Mouse (Mus musculus): ENCODE measurements at regions not wholly inside any gene's neighbourhood (a gene's known extent, or its start where the extent isn't known, plus 50 kb on each side); places are given as distances from the start of the nearest gene placed in this dataset.
"Not testable (repeated sequence)": the region's sequence is repeated elsewhere in the genome, so short reads cannot be mapped to it uniquely, and the experiment has no call there.

DNA sequence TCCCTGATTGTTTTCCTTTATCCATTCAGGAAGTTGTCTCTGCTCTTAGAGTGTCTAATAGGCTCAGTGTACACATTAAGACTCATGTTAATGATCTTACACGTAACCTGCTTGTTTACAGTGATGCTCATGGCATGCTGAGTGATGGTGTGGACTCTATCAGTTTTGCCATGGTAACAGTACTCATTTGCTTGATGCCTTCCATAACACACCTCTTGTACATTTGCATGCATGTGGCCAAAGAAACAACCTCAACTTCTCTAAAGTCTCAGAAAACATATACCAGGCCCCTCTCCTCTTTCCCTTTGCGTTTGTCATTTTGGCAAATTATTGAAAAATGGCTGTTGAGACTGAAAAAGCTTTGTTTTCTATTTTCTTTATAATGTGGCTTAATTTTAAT lies 155.0 kb downstream of the Ube2e3 start:
- DNase-seq: no peak

DNA sequence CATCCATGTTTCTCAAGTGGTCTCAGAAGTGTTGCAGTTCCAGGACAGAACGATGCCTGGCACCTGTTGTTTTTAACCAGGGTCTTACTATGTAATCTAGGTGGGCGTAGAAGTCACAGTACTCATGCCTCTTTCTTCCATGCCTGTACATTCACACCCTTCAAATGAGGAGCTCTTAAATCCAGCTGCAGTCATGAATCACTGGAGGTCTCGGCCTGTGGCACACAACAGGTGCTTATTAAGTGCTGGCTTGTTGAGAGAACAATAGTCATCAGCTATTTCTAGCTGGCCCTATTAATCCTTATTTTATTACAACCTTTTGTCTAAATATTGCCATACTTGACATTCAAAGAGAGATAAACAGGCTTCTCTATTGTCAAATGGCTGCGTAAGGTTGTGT lies 157.8 kb downstream of the Ube2e3 start:
- DNase-seq: no peak

DNA sequence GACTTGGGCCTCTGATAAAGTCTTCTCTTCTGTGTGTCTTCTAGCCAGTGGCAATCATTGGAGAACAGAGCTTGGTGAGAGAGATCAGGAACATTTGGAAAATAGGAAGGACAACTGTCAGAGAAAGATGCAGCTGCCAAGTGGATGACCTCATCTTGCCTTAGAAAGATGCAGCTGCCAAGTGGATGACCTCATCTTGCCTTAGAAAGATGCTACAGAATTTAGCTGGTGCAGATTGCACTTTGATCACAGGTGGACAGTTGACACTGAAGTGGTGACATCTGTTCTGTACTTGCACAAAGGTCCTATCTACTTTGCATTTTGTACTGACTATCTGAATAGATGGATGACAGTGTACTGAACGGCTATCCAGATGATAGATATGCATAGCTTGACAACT lies 163.1 kb downstream of the Ube2e3 start:
- DNase-seq: no peak

DNA sequence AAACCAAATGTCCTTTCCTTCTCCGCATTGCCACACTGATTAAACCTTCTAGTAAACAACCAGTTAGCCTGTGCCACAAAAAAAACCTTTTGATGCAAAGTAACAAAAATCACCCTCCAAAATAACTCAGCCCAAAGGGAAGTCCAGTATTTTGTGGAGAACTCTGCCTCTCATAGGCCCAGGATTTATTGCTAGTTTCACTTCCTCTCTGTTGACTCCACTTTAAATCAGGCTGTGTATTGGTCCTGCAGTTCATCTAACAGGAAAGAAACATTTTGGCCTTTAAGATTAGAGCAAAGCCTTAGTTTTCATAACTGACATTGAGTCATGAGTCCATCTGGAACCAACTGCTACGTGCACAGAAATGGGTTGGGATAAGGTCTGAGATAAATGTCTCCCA lies 168.4 kb downstream of the Ube2e3 start:
- no peak for DNase-seq

DNA sequence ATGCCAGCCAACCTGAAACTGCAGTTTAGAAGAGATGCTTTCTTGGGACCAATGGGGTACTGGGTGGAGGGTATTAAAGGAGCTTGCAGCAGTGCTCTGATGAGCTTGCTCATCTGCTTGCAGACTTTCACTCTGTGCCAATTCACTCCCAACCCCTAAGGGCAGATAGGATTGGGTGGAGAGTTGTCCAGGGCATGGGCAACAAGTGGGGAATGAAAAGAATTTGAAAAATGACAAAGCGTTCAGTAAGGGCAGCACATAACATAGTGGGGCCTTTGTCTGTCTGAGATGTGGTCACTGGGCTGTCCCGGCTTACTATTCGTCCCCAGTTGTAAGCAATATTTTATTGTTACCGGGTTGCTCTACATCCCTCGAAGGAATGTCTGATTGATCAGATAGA lies 170.7 kb downstream of the Ube2e3 start:
- no peak for DNase-seq

DNA sequence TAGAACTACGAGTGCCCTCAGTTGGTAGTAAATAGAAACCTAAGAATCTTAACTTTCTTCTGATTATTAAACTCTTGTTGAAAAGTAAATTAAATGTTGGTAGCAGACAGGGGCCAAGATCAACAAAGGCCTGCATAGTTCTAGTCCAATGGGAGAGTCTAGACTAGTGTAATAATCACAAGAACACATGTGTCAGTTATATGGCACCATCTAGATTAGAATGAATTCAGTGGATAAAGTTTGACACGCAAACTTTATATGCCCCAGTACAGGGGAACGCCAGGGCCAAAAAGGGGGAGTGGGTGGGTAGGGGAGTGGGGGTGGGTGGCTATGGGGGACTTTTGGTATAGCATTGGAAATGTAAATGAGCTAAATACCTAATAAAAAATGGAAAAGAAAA lies 176.9 kb downstream of the Ube2e3 start:
- not testable (repeated sequence) for DNase-seq

DNA sequence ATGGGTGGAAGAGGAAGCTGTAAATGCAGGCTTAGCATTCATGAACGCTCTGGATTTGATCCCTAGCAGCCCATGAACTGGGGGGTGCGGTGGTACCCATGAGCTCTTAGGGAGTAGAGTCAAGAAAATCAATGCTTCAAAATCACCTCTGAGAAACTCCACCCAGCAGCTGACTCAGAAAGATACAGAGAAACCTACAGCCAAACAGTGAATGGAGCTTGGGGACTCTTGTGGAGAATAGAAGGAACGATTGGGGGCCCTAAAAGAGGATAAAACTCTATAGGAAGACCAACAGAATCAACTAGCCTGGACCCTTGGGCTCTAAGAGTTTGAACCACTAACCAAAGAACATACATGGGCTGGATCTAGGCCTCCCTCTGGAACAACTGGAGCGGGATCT lies 177.6 kb downstream of the Ube2e3 start:
- no peak for DNase-seq

DNA sequence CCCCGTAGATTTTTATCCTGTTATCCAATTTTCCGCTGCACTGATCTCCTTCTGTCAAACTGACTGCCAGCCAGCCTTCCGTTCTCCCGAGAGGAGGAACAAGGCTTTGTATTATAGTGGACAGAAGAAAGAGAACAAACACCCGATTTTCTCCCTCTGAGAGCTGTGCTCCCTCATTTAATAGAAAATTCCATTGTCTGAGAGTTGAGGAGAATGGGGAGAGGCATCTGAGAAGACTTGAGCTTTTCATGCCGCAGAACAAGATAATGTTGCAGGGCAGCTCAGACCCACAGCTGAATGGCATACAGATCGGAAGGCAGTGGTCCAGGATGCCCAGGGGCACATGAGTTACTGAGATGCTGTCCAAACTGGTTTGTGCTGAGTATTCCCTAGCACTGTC lies 180.1 kb downstream of the Ube2e3 start:
- peak; percentile 34 for DNase-seq

DNA sequence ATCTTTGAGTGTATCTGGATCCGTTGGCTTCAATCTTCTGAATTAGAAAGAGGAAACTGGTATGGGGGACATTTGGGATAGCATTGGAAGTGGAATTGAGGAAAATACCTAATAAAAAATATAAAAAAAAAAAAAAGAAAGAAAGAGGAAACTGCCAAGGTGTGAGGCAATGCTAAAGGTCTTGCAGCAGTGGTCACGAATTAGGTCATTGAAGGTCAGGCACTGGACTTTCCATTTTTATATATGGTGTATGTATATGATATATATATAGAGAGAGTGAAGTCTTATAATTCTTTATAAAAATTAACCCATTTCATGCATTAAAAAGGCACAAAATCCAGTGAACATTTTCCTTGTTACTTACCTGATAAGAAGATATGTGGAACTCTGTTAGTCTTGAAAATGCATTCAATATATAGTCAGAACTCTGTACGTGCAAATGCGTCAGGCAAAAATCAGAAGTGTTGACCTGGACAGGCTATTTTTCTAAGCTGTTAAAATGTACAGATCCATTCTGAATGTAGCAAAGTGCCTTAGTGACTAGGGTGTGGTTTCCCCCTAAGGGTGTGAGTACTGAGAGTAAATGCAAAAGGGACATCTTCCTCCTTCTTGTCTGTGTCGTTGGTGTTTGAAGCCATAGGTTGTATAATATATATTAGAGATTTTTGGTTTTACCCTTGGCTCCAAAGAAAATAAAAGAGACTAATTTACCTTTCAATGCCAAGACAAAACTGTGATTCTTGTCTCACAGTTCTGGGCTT lies 181.0 kb downstream of the Ube2e3 start:
- no peak for DNase-seq

DNA sequence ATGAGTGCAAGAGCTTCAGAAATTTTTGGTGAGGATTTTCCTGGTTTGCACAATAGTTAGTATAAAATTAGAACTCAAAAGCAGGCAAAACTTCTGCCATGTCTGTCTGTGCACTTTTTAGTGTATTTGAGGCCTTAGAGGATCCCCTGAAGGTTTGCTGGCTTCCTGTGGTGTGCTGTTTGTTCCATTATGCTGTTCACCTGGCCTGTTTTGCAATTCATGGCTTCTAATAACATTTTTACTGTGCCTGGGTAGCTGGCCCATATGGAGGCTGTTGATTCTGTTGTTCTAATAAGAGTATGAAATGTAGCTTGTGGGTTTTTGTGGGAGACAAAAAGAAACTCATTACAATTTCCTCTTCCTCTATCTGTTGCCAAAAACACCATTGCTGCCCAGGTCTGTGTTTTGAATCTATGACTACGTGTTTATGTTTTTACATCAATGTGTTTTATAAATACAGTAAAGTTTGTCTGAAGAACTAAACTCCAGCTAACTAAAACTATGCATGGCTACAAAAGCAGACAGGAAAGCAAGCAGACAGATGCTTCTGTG lies 182.6 kb downstream of the Ube2e3 start:
- no peak for DNase-seq

DNA sequence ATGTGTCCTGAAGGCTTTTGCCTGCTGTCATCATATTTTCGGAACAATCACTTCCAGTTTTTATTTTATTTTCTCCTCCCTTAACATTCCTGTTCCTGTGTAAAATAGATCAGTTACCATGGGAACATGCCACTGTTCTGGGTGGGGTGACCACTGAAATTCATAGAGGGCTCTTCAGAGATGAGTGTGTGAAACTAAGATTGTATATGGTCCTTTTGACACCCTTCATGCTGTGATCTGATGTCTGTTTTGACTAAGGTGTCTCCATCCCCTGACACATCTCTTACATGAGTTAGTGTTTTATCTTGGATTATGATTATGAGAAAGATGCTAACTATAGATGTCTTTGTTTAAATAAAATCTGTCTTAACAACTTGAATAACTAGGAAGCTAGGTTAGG lies 184.3 kb downstream of the Ube2e3 start:
- no peak for DNase-seq

DNA sequence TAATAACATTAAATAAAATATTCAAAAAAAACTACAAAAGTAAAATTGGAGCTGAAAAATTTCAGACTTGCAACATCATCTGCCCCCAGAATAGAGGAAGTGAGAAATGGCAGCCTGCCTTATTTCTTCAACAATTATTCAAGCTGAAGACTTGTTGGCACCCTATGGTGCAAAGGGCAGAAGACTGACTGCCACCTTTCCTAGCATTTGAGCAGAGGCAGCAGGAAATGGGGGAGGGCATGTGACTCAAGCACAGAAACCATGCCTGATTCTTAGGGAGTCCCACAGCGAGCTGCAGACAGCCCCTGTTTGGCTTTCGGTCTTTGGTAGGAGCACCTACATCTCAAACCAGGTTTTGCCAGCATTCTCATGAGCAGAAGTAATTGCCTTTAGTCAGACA lies 188.2 kb downstream of the Ube2e3 start:
- no peak for DNase-seq

DNA sequence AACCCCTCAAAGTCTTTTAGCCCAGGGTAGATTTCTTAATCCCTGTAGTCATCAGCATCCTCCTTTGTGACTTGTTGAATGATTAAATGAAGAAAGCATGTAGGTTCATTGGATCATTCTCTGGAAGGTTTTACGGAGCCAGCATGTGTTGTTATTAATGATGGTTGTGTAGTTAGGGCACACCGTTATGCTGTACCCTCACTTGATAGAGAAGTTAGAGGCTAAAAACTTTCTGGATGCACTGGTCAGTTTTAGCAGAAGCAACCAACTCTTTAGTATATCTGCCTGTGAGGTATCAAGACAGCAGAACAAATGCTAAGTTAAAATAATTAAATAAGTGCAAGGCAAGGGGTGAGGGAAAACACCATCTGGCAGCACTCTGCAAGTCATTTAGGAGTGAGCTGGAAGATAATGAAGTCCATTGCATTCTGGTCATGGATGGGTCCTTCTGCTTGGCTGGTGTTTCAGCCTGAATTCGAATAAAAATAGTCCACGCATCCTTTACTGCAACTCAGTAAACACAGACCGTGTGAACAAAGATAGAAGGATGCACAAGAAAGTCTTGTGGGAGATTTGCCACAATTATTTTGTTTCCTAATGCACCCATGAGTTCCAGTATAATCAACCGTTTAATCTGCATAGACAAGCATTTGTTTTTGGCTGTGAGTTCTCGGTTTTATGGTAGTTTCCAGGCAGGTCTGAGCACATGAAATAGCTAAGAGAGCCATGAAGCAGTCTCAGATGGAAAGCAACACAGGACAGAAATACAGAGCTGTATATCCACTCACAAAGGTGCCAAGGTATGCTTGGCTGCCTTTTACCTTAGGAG lies 191.4 kb downstream of the Ube2e3 start:
- DNase-seq: no peak

DNA sequence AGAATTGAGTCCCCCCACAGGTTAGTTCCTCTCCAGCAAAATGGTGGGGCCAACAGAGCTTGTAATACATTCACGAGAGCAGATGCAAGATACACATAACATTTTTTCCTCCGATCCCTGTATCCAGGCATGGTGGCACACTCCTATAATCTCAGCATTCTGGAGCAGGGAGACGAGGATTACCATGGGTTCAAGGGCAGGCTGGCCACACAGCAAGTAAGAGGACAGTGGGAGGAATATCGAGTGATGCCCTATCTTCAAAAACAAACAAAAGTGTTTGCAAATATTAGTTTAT lies 192.0 kb downstream of the Ube2e3 start:
- no peak for DNase-seq

DNA sequence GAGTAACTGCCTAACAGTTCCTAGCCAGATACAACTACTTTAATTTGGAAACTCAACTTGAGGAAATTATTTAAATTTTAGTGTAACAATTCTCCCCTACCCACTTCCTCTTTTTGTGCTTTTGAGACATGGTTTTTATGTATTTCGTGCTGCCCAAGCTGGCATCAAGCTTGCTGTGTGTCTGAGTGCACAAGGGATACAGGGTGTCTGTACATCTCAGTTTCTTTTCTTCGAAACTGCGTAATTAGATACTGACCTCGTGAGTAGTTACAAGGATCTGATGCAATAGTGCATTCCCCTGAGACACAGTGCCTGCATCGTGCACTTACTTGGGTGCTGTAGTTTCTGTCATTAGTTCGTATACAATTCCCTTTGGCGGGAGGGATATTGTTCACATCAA lies 192.4 kb downstream of the Ube2e3 start:
- DNase-seq: no peak

DNA sequence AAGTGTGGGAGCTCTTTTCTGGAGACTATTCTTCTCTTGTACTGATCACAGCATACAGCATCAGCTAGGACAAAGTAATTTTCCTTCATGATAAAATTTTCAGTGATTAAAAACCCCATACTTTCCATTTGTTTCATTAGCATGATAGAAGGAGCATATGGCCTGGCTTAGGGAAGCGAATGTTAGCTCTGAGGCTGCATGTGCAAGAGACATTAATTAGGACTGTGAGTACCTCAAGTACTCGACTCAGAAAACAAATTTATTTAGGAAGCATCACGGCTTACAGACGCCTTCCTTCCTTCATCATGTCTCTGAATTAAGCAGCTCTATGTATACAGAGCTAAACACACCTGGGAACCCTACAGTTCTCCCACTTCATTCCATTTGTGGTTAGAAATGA lies 193.6 kb upstream of the Itga4 start:
- no peak for DNase-seq

DNA sequence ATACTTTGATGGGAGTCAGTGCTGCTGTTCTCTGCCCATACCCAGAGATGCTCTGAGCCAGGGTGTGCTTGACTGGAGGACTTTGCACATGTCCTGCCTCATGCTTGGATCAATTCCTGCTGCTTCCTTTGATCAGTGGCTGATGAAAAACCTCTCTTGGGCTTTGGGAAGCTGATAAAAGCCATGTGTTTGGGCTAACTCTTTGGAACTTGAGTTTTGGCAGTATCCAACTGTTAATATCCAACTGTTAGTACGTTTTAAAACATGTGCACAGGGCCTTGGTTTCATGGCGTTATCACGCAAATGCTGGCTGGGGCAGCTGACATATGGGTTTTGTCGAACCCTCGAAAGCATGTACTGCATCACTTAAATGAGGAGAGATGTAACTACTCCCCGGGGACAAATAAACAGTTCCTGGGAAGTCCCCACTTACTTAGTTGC lies 193.0 kb upstream of the Itga4 start:
- DNase-seq: no peak

DNA sequence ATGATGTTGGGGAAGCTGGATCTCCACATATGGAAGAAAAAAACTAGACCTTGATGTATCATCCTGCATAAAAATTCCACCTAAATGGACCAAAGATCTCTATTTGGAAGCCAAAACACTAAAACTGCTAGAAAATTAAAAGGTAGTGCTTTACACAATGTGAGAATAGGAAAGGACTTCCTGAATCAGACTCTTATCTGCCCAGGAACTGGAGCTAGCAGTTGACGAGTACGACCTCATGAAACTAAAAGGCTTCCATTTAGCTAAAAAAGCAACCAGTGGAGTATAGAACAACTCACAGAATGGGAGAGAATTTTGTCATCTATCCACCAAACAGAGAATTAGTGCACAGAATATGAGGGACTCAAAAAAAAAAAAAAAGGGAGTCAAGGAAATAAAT lies 191.6 kb upstream of the Itga4 start:
- DNase-seq: no peak

DNA sequence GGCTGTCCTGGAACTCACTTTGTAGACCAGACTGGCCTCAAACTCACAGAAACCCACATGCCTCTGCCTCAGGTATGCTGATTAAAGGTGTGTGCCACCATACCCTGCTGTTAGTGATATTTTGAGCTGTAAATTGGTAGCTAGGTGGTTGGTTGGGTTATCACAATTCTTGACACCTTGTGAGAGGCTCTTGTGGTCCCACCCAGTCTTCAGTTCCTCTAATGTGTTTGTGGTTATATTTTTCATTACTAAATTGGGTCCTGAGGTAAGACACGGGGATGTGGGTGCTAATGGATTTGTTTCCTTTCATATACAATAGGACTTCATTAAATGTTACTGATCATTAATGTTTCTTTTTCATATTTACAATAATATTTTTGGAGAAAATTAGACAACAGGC lies 189.9 kb upstream of the Itga4 start:
- DNase-seq: no peak

DNA sequence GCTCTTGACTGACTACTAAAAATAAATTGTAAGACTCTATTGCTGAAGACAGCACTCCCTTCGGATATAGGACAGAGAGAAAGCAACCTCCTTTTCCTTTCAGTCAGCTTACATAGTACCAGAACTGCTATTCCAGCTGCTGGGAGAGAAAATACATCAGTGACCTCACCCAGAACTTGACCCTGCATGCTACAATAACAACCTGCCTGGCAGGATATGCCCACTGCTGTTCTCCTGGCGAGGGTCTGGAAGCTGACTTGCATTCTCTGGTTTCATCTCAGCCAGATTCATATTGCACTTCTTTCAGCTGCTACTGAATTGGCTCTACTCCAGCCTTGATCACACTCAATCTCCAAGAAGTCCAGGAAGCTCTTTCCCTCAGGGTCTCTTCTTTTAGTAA lies 179.1 kb upstream of the Itga4 start:
- no peak for DNase-seq

DNA sequence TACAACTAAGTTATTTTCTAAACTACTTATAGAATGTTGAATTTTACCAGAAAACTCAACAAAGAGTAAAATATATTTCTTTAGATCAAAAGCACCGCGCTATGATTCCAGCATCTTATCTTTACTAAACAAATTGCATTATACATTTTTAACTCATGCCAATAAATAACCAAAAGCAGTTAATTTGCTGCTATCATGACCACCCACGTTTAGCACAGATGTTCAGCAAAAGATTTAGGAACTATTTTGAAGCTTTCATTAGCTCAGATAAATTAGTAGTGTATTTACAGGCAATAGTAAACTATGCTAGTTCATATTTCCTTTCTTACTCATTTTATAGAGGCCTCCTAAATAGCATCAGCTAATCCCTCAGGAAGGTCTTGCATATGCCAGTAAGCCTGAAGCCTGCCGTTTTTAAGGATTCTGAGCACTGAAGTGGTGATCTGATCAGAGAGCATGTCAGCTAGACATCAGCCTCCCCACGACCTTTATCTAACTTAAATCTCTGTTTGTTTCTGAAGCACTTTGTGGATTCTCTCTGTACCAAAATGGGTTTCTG lies 176.3 kb upstream of the Itga4 start:
- DNase-seq: no peak

DNA sequence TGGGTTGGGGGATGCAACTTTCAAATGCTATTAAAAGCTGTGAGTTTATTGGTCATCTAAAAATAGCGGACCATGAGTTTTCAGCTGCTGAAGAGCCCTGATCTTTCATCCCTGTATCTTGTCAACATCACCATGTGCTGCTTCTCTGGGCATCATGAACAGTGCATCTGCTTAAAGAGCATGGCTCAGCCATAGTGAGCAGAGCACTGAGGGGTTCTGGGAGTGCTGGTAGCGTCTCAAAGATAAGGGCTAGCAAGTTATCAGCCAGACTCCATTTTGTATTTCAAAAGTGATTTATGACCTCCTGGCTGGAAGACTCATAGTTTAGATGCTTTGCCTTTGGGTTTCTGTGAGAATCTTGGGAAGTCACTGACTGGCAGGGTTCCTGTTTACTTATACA lies 173.5 kb upstream of the Itga4 start:
- no peak for DNase-seq

DNA sequence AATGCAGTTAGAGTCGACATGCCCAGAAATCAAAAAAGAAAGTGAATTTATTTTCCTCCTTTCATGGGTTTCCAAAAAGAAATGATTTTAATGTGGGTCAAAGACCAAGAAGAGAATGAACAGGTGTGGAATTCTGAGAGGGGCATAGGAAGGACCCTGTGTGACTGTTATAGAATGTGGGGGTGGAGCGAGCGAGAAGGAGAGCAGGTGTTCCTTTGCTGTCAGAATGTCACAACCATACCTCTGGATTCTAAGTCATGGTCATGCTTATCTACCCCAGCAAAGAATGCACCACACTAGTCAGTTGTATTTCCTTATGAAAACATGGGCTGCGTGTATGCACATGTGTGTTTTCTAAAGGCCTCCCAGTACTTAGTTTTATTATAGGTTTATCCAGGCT lies 168.9 kb upstream of the Itga4 start:
- no peak for DNase-seq

Data from cerebellum, adult 11 months (tissue).